Mouse (Mus musculus) heart, adult 2 months (tissue): Measurements from ENCODE around the gene Gdap2. TPM values are rescaled to one million over a fixed set of nuclear protein-coding genes. Genes with fewer than 3 reads are reported as not detected.
A peak's percentile ranks its signal among the peaks of the same experiment; 100 is the strongest.

Experiments used
- DNase-seq, 2 experiments: peaks; one replicate each; pipeline ENCODE4 v3.0.0; 2021
- H3K27ac ChIP-seq: fragments of 200-600 bp; 2 replicates; pipeline ENCODE4 v1.8.1; 2022
- H3K27me3 ChIP-seq: fragments of 200-500 bp; 2 replicates; pipeline ENCODE4 v1.6.1; 2012; ENCODE audit warnings: mild to moderate bottlenecking, low read length, inconsistent platforms, mixed read lengths; ENCODE audit not compliant: control insufficient read depth, insufficient read depth
- H3K36me3 ChIP-seq: fragments of 200-500 bp; 2 replicates; pipeline ENCODE4 v1.6.1; 2012; ENCODE audit warnings: low read length, inconsistent platforms; ENCODE audit not compliant: control insufficient read depth, insufficient read depth
- H3K4me1 ChIP-seq: fragments of 200-500 bp; 2 replicates; pipeline ENCODE4 v1.6.1; 2011; ENCODE audit warnings: low read length; ENCODE audit not compliant: control insufficient read depth, insufficient read depth
- H3K4me3 ChIP-seq: fragments of 200-600 bp; 2 replicates; pipeline ENCODE4 v1.8.1; 2022
- H3K79me2 ChIP-seq: fragments of 200-500 bp; replicated peaks from 2 replicates; pipeline ENCODE4 v1.6.1; 2012; ENCODE audit warnings: mild to moderate bottlenecking, inconsistent platforms, low read length, moderate library complexity, mixed read lengths; ENCODE audit not compliant: control insufficient read depth, insufficient read depth
- H3K9ac ChIP-seq: fragments of 200-500 bp; 2 replicates; pipeline ENCODE4 v1.6.1; 2012; ENCODE audit warnings: low read depth, mild to moderate bottlenecking, control low read depth, inconsistent platforms, low read length, mixed read lengths
- CTCF ChIP-seq: fragments of 200-600 bp; IDR thresholded peaks from 2 replicates; pipeline ENCODE4 v1.8.1; 2022; ENCODE audit warnings: antibody characterized with exemption, mild to moderate bottlenecking, moderate library complexity
- EP300 ChIP-seq: fragments of 200-500 bp; IDR thresholded peaks from 2 replicates; pipeline ENCODE4 v1.6.1; 2011; ENCODE audit warnings: low read depth, low read length, control low read depth; ENCODE audit not compliant: insufficient read depth
- POLR2A ChIP-seq: fragments of 200-500 bp; IDR thresholded peaks from 2 replicates; pipeline ENCODE4 v1.6.1; 2011; ENCODE audit warnings: mild to moderate bottlenecking, low read depth, low read length, control low read depth; ENCODE audit not compliant: insufficient read depth
- WGBS: fragments of 180-500 bp; shearing (Covaris S2); methylation state at CpG from one replicate; pipeline ENCODE4 v1.1.7; 2018; 5-methylcytosine and 5-hydroxymethylcytosine counted together
- intact Hi-C: fragments of 180-260 bp; cut with DNase I; formaldehyde crosslinking; loops from one replicate; pipeline ENCODE4 v1.15.1; 2025
- polyA plus RNA-seq: library from polyadenylated mRNA; depleted of rRNA; stranded (reverse); fragments of >200 nt; gene quantifications from 2 replicates; pipeline ENCODE4 v1.2.3, GENCODE M21; 2012
- total RNA-seq, 2 experiments: library from RNA; stranded (reverse); gene quantifications; 2 replicates each; pipeline ENCODE4 v1.2.3; 2021

The Gdap2 gene
- total and polyA plus RNA-seq, 3 experiments: 8.5 to 9.8 (median 9.1) TPM

DNA sequence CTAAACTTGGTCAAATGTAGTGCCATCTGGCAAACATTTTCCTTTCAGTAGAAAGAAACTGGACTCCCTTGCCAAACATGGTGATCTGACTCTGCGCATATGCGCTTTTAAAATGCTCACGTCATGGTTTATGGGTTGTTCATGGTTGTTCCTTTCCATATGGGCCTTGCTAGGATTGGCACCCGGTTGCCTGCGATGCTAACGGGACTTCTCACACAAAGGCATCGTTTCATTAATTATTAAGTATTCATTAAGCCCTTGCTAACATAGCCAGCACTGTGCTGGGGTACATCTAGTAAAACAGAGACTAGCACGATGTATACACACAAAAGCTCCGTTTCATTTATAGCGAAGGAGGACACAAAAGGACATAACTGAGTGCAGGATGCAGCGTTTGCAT lies 27.7 kb downstream of the Gdap2 start:
- H3K4me1 ChIP-seq: no peaks in the 10 kb centered on the region
- intact Hi-C loops: loop anchor here (5.0 kb wide), 1 partner anchor 377 kb away; no protein-coding TSS in a partner anchor
- no peaks in the 10 kb centered on the region for H3K27me3 ChIP-seq
- no peak overlapping the region for H3K4me3 ChIP-seq
- WGBS: 89% methylated on average over 11 of the region's 11 CpGs
- no peak for DNase-seq
- peaks cover 4% of the 10 kb centered on the region; the same call in 1 of the 2 replicates for H3K36me3 ChIP-seq
- H3K9ac ChIP-seq: no peak overlapping the region
- no peak overlapping the region for H3K27ac ChIP-seq
- H3K79me2 ChIP-seq: no peaks in the 10 kb centered on the region
- TF ChIP-seq EP300 (no peak), POLR2A (no peak), CTCF (no peak)

DNA sequence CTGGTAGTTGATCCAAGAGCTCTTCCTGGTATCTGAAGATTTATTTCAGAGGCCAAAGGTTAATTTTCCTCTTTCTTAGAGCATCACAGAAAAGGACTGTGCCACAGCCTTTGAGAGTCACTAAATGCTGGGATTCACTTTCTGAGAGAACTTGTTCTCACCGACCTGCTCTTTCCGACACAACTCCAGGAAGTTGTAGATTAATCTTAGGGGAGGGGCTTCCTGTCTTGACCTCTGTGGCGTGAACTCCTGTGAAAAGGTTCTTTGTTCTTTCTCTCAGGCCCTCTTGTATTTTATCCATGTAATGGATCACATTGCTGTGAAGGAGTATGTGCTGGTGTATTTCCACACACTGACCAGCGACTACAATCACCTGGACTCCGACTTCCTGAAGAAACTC lies 32.0 kb downstream of the Gdap2 start:
- Histone ChIP-seq H3K9ac (no peak overlapping the region), H3K4me3 (no peak overlapping the region), H3K27me3 (no peaks in the 10 kb centered on the region), H3K36me3 (peaks cover 4% of the 10 kb centered on the region; the same call in 1 of the 2 replicates), H3K27ac (no peak overlapping the region), H3K79me2 (no peaks in the 10 kb centered on the region), H3K4me1 (no peaks in the 10 kb centered on the region)
- TF ChIP-seq EP300 (no peak), POLR2A (no peak), CTCF (no peak)
- intact Hi-C loops: no loop called here
- 43% methylated on average over 5 of the region's 5 CpGs for WGBS
- no peak for DNase-seq

DNA sequence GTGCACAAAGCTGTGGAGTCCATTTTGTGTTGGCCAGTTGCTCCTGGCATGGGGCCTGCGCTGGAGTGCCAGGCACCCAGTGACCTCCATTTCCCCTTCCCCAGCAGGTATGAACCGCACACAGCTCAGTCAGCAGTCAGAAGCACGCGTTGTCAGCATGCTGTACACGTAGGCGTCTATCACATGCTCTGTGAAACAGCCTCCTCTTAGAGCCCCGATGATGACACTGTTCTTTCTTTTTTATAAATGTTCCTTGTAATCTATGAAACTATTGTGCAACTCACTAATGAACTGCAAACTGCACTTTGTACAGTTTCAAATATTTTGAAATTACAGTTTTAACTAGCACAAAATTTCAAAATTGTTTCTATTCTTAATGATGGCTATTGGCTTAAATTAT lies 39.4 kb downstream of the Gdap2 start:
- 77% methylated on average over 7 of the region's 7 CpGs for WGBS
- H3K9ac ChIP-seq: no peak overlapping the region
- H3K36me3 ChIP-seq: peaks cover 2% of the 10 kb centered on the region
- no peak overlapping the region for H3K27ac ChIP-seq
- H3K4me1 ChIP-seq: no peaks in the 10 kb centered on the region
- DNase-seq: peak in 1 of 2 experiments; percentile 31
- no peaks in the 10 kb centered on the region for H3K27me3 ChIP-seq
- intact Hi-C loops: no loop called here
- H3K4me3 ChIP-seq: no peak overlapping the region
- TF ChIP-seq EP300 (no peak), POLR2A (no peak), CTCF (no peak)
- H3K79me2 ChIP-seq: no peaks in the 10 kb centered on the region

DNA sequence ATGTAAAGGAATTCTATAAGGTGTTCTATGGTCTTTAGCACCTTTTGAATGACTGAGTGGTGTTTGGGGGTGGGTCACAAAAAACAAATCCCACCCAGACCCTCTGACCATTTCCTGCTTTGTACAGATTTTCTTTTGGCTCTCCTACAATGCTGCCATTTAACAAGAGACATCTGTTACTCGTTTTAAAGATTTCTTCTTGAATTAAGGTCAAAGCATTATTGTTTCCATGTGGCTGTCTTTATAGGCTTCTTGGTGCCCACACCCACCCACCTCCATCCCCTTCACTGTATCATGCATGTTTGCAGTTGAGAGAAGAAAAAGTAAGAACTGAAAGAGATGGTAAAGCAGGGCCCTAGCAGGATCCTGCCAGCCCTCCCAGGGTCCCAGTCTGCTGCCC lies 44.8 kb downstream of the Gdap2 start:
- no peak overlapping the region for H3K4me3 ChIP-seq
- H3K27ac ChIP-seq: no peak overlapping the region
- intact Hi-C loops: no loop called here
- no peak for DNase-seq
- no peak overlapping the region for H3K9ac ChIP-seq
- no peak for TF ChIP-seq CTCF
- TF ChIP-seq EP300: no peak
- TF ChIP-seq POLR2A: no peak
- H3K36me3 ChIP-seq: peaks cover 2% of the 10 kb centered on the region
- H3K27me3 ChIP-seq: no peaks in the 10 kb centered on the region
- H3K79me2 ChIP-seq: no peaks in the 10 kb centered on the region
- 46% methylated on average over 1 of the region's 1 CpGs for WGBS
- no peaks in the 10 kb centered on the region for H3K4me1 ChIP-seq

DNA sequence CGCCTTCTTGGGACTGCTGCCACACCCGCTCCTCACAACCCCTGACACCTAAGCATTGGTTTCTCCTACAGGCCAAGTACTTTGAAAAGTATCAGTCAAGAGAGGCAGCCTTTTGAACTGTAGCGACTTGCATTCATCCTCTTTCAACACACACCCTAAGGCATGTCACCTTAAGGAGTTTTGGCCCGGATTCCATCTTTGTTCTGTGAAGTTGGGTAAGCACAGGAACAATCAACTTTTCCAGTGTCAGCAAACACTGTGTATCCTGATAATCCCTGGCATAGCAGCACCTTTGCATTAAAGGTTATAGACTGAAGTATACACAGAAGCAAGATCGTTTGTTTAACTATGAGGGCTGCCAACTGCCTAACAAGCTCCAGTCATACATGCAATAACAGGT lies 53.3 kb downstream of the Gdap2 start:
- intact Hi-C loops: no loop called here
- 85% methylated on average over 5 of the region's 5 CpGs for WGBS
- Histone ChIP-seq H3K36me3 (no peaks in the 10 kb centered on the region), H3K27me3 (no peaks in the 10 kb centered on the region), H3K79me2 (no peaks in the 10 kb centered on the region), H3K9ac (no peak overlapping the region), H3K27ac (no peak overlapping the region), H3K4me1 (no peaks in the 10 kb centered on the region), H3K4me3 (no peak overlapping the region)
- DNase-seq: no peak
- TF ChIP-seq EP300 (no peak), CTCF (no peak), POLR2A (no peak)

DNA sequence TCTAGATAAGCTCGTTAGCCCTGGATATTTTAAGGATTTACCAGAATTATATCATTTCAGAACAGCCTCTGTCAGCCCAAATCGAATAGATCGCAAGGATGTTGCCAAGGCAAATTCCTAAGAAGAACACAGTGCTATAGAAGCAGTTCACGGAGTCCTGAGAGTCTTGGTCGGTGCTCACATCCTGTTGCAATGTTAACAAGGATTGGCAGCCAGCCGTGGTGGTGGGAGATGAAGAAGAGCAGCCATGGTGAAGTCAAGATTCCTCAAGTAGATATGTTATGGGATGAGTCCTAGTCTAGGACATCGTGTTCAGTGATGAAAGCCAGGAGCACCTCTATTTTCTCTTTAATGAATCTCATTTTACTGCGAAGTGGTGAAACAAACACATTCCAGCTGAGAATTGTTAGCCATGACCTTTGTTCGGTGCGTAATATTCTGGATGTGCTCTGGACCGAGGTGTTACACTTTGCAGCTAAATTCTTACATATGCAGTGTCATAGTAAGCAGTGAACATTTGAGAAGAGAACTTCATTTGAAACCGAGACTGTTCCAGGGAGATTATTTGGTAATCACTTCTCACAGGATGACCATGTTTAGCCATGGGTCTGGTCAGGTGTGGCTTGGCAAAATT lies 63.3 kb downstream of the Gdap2 start:
- Histone ChIP-seq H3K27ac (no peak overlapping the region), H3K4me3 (no peak overlapping the region), H3K27me3 (no peaks in the 10 kb centered on the region; the same call in 1 of the 2 replicates), H3K9ac (no peak overlapping the region), H3K36me3 (no peaks in the 10 kb centered on the region), H3K4me1 (no peaks in the 10 kb centered on the region), H3K79me2 (no peaks in the 10 kb centered on the region)
- 73% methylated on average over 12 of the region's 12 CpGs for WGBS
- TF ChIP-seq POLR2A: no peak
- no peak for TF ChIP-seq EP300
- TF ChIP-seq CTCF: no peak
- intact Hi-C loops: no loop called here
- no peak for DNase-seq
